22 mouse cellular contexts compared by ENCODE assay signal in the genomic region with DNA sequence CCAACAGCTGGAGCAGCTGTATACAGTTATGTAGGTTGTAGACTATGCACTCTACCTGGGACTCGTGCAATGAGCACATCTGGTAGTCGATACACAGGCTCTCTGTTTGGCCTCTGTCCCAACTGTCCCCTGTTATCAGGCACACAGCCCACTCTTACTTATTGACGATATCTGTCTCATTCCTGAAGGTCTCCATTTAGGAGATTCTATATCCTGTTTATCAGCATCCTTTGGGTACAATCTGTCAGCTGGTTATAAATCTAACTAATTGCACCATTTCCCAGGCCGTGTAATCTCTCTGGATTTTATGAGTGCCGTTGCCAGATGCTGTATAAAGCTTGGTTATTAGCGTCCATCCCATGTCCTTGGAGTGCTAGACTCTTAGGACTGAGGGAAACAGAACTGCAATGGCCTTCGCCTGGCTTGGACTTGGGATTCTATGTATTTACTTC. TPM values are rescaled to one million over a fixed set of nuclear protein-coding genes. Genes with fewer than 3 reads are reported as not detected.
A peak's percentile ranks its signal among the peaks of the same experiment; 100 is the strongest.
DNase-seq lines count a peak whose midpoint lies in the region; ATAC-seq and TF ChIP-seq lines count a peak whose summit lies in the region.
"Had no signal": no experiment of that assay in that cellular context is flagged by ENCODE, and none has a peak within 500 bp of the region (broad histone marks: within the 10 kb centered on the region; RNA-seq: fewer than 3 reads in every experiment).

No protein-coding gene starts in this region.

- no peaks in the 10 kb centered on the region for H3K36me3 ChIP-seq in lung, embryonic 15.5 days
- no peaks in the 10 kb centered on the region for H3K36me3 ChIP-seq in intestine, embryonic 15.5 days
- H3K36me3 ChIP-seq: embryonic facial prominence, embryonic 12.5 days; heart, embryonic 15.5 days; hindbrain, embryonic 10.5 days; midbrain, embryonic 10.5 days had no signal

- H3K27ac ChIP-seq in lung, embryonic 15.5 days, result peak overlapping the region; percentile 69
- H3K27ac ChIP-seq in intestine, embryonic 15.5 days, result no peak overlapping the region
- H3K27ac ChIP-seq: embryonic facial prominence, embryonic 12.5 days; heart, embryonic 15.5 days; hindbrain, embryonic 10.5 days; midbrain, embryonic 10.5 days had no signal

- ATAC-seq in lung, embryonic 15.5 days (ENCODE audit: borderline replicate concordance, extremely low read depth, low FRiP score, low TSS enrichment), result peak; percentile 58; the same call in 1 of the 2 replicates
- ATAC-seq in intestine, embryonic 15.5 days, result peak; percentile 75

- TF ChIP-seq CTCF in lung, adult 2 months (IDR thresholded peaks at IDR 0.05; ENCODE audit: insufficient read depth, low read length), result no peak

- WGBS in lung, embryonic 15.5 days, result 28% methylated on average over 7 of the region's 7 CpGs
- 43% methylated on average over 7 of the region's 7 CpGs for WGBS in lung, adult 2 months
- WGBS in intestine, embryonic 15.5 days, result 27% methylated on average over 7 of the region's 7 CpGs

- no peak overlapping the region for H3K4me2 ChIP-seq in lung, embryonic 15.5 days
- no peak overlapping the region for H3K4me2 ChIP-seq in intestine, embryonic 15.5 days (replicated peaks)
- H3K4me2 ChIP-seq: embryonic facial prominence, embryonic 12.5 days; heart, embryonic 15.5 days had no signal

- DNase-seq in kidney, adult 11 months, result peak; percentile 2
- no peak for DNase-seq in kidney, adult 8-10 months
- no peak for DNase-seq in lung, adult 2 months
- peak; percentile 27 for DNase-seq in mesoderm, embryonic 11.5 days (ENCODE audit: low read depth, low spot score)
- DNase-seq in cerebellum, adult 9-11 months, result no peak
- DNase-seq in B cell, adult 2 months, result no peak
- DNase-seq: cerebellum, adult 11-12 months; layer of hippocampus, postnatal 36 days; right cerebral cortex, postnatal 14 days had no signal

- no peak for TF ChIP-seq POLR2A in lung, adult 2 months (IDR thresholded peaks at IDR 0.05; ENCODE audit: borderline replicate concordance, extremely low read depth, low read depth, low read length)

- H3K27me3 ChIP-seq in lung, embryonic 15.5 days, result no peaks in the 10 kb centered on the region
- no peaks in the 10 kb centered on the region for H3K27me3 ChIP-seq in intestine, embryonic 15.5 days (replicated peaks)
- H3K27me3 ChIP-seq: embryonic facial prominence, embryonic 12.5 days had no signal

- H3K4me3 ChIP-seq in lung, embryonic 15.5 days, result no peak overlapping the region
- H3K4me3 ChIP-seq in lung, adult 2 months (replicated peaks; ENCODE audit: extremely low read depth, low read depth, low read length), result no peak overlapping the region
- H3K4me3 ChIP-seq in intestine, embryonic 15.5 days (replicated peaks), result no peak overlapping the region
- H3K4me3 ChIP-seq: embryonic facial prominence, embryonic 12.5 days; heart, embryonic 15.5 days; hindbrain, embryonic 10.5 days; midbrain, embryonic 10.5 days had no signal

- no peak overlapping the region for H3K9ac ChIP-seq in lung, embryonic 15.5 days
- H3K9ac ChIP-seq in intestine, embryonic 15.5 days, result no peak overlapping the region
- H3K9ac ChIP-seq: embryonic facial prominence, embryonic 12.5 days; heart, embryonic 15.5 days had no signal

- no peaks in the 10 kb centered on the region for H3K9me3 ChIP-seq in lung, embryonic 15.5 days
- no peaks in the 10 kb centered on the region for H3K9me3 ChIP-seq in intestine, embryonic 15.5 days
- H3K9me3 ChIP-seq: embryonic facial prominence, embryonic 12.5 days; heart, embryonic 15.5 days; hindbrain, embryonic 10.5 days; midbrain, embryonic 10.5 days had no signal

- H3K4me1 ChIP-seq in lung, embryonic 15.5 days, result peaks cover 20% of the 10 kb centered on the region
- 0 out of 2 replicates have a peak, but pooled peaks cover 4% of the 10 kb centered on the region for H3K4me1 ChIP-seq in lung, adult 2 months (ENCODE audit: control insufficient read depth, insufficient read depth, low read length)
- peaks cover 5% of the 10 kb centered on the region for H3K4me1 ChIP-seq in intestine, embryonic 15.5 days (replicated peaks)
- H3K4me1 ChIP-seq: embryonic facial prominence, embryonic 12.5 days; heart, embryonic 15.5 days had no signal

RNA-seq across cellular contexts. Expression of gene E030025P04Rik, which starts 0.7 kb away (rescaled TPM):
- polyA plus RNA-seq in lung, embryonic 15.5 days (2015; fragmentation: Nextera tagmentation; extraction: Ambion mirVana), result 0.14 TPM in 1 of 2 replicates, not detected in the other
- polyA plus RNA-seq in lung, adult 2 months (2012; rRNA removed), result 0.11 and 0.25 TPM in 2 replicates
- polyA plus RNA-seq in intestine, embryonic 15.5 days (2015; fragmentation: Nextera tagmentation; extraction: Ambion mirVana), result not detected in 2 replicates
- polyA plus RNA-seq: adrenal gland, adult 2 months; brain, embryonic 14.5 days; C2C12; embryonic facial prominence, embryonic 12.5 days; forebrain, embryonic 11.5 days; gonadal fat pad, adult 2 months; heart, embryonic 15.5 days; hindbrain, embryonic 10.5 days; liver, embryonic 16.5 days; midbrain, embryonic 10.5 days; thymus, postnatal 0 days had no signal

Comparison
In these comparisons a context has a peak if more than half of its experiments do, and no peak if none do; other contexts are left out.
1. DNase-seq: peak in kidney, adult 11 months (single experiment) and mesoderm, embryonic 11.5 days (single experiment); none in kidney, adult 8-10 months (0 of 2), lung, adult 2 months (single experiment), cerebellum, adult 9-11 months (single experiment) and B cell, adult 2 months (0 of 2).